Comparison of ENCODE assay signal across 33 mouse cellular contexts in genomic region chr15:60701273-60701672, GRCm38 (mm10).
A peak's percentile ranks its signal among the peaks of the same experiment; 100 is the strongest.
DNase-seq lines count a peak whose midpoint lies in the region; ATAC-seq and TF ChIP-seq lines count a peak whose summit lies in the region.
"Had no signal": no experiment of that assay in that cellular context is flagged by ENCODE, and none has a peak within 500 bp of the region (broad histone marks: within the 10 kb centered on the region; RNA-seq: fewer than 3 reads in every experiment).

No protein-coding gene starts in this region.

- ATAC-seq in kidney, postnatal 0 days (replicated peaks; ENCODE audit: low FRiP score, low read depth): no peak
- ATAC-seq in midbrain, embryonic 15.5 days (replicated peaks): no peak
- ATAC-seq: inflammation-experienced regulatory T-cells, adult 6 months; Patski had no signal

- H3K9me3 ChIP-seq in kidney, postnatal 0 days (replicated peaks; ENCODE audit: low read length): no peaks in the 10 kb centered on the region
- H3K9me3 ChIP-seq in midbrain, embryonic 10.5 days (replicated peaks): no peaks in the 10 kb centered on the region
- H3K9me3 ChIP-seq in midbrain, embryonic 15.5 days: no peaks in the 10 kb centered on the region
- H3K9me3 ChIP-seq: embryonic facial prominence, embryonic 13.5 days; heart, embryonic 12.5 days; kidney, embryonic 15.5 days; limb, embryonic 10.5 days; limb, embryonic 15.5 days; liver, embryonic 13.5 days; midbrain, embryonic 12.5 days had no signal

- H3K27me3 ChIP-seq in kidney, postnatal 0 days (ENCODE audit: insufficient read depth, low read length): no peaks in the 10 kb centered on the region
- no peaks in the 10 kb centered on the region for H3K27me3 ChIP-seq in kidney, adult 2 months (replicated peaks; ENCODE audit: control insufficient read depth, insufficient read depth, low read length)
- H3K27me3 ChIP-seq in midbrain, embryonic 10.5 days (ENCODE audit: low read depth, poor library complexity, severe bottlenecking): no peaks in the 10 kb centered on the region
- no peaks in the 10 kb centered on the region for H3K27me3 ChIP-seq in midbrain, embryonic 15.5 days (replicated peaks)
- H3K27me3 ChIP-seq: CH12.LX; embryonic facial prominence, embryonic 13.5 days; heart, embryonic 12.5 days; kidney, embryonic 15.5 days; limb, embryonic 15.5 days; liver, embryonic 13.5 days; midbrain, embryonic 12.5 days; Patski had no signal

- H3K27ac ChIP-seq in kidney, postnatal 0 days: no peak overlapping the region
- H3K27ac ChIP-seq in kidney, adult 2 months (ENCODE audit: insufficient read depth, low read depth, low read length): no peak overlapping the region
- H3K27ac ChIP-seq in midbrain, embryonic 10.5 days (replicated peaks): peak overlapping the region; percentile 60
- no peak overlapping the region for H3K27ac ChIP-seq in midbrain, embryonic 15.5 days
- H3K27ac ChIP-seq: embryonic facial prominence, embryonic 13.5 days; gastrocnemius, adult 2 months; heart, adult 2 months; hindbrain, embryonic 14.5 days; kidney, embryonic 15.5 days; limb, embryonic 10.5 days; limb, embryonic 15.5 days; liver, embryonic 13.5 days; macrophage; midbrain, embryonic 12.5 days; stomach, postnatal 0 days had no signal

- H3K4me2 ChIP-seq in kidney, postnatal 0 days (ENCODE audit: low read length): no peak overlapping the region
- no peak overlapping the region for H3K4me2 ChIP-seq in midbrain, embryonic 15.5 days
- H3K4me2 ChIP-seq: embryonic facial prominence, embryonic 13.5 days; heart, embryonic 12.5 days; hindbrain, embryonic 14.5 days; kidney, embryonic 15.5 days; limb, embryonic 15.5 days; liver, embryonic 13.5 days; midbrain, embryonic 12.5 days had no signal

- H3K4me1 ChIP-seq in kidney, postnatal 0 days (replicated peaks; ENCODE audit: insufficient read depth, low read length): no peaks in the 10 kb centered on the region
- no peaks in the 10 kb centered on the region for H3K4me1 ChIP-seq in kidney, adult 2 months (ENCODE audit: control insufficient read depth, insufficient read depth, low read length)
- peaks cover 22% of the 10 kb centered on the region for H3K4me1 ChIP-seq in midbrain, embryonic 10.5 days
- H3K4me1 ChIP-seq in midbrain, embryonic 15.5 days: no peaks in the 10 kb centered on the region
- H3K4me1 ChIP-seq: kidney, embryonic 15.5 days; limb, embryonic 15.5 days; liver, embryonic 13.5 days had no signal

- no peak overlapping the region for H3K4me3 ChIP-seq in kidney, postnatal 0 days (replicated peaks; ENCODE audit: low read depth, low read length)
- no peak overlapping the region for H3K4me3 ChIP-seq in kidney, adult 2 months (ENCODE audit: insufficient read depth, low read depth, low read length)
- H3K4me3 ChIP-seq in midbrain, embryonic 10.5 days: no peak overlapping the region
- no peak overlapping the region for H3K4me3 ChIP-seq in midbrain, embryonic 15.5 days
- H3K4me3 ChIP-seq: embryonic facial prominence, embryonic 13.5 days; gastrocnemius, adult 2 months; heart, adult 2 months; heart, embryonic 12.5 days; kidney, embryonic 15.5 days; limb, embryonic 10.5 days; limb, embryonic 15.5 days; liver, embryonic 13.5 days; midbrain, embryonic 12.5 days had no signal

- no peaks in the 10 kb centered on the region for H3K36me3 ChIP-seq in kidney, postnatal 0 days (ENCODE audit: insufficient read depth, low read length)
- no peaks in the 10 kb centered on the region for H3K36me3 ChIP-seq in kidney, adult 2 months (ENCODE audit: control insufficient read depth, insufficient read depth, low read length)
- H3K36me3 ChIP-seq in midbrain, embryonic 10.5 days: no peaks in the 10 kb centered on the region
- H3K36me3 ChIP-seq in midbrain, embryonic 15.5 days (replicated peaks): no peaks in the 10 kb centered on the region
- H3K36me3 ChIP-seq: embryonic facial prominence, embryonic 13.5 days; heart, embryonic 12.5 days; kidney, embryonic 15.5 days; limb, embryonic 10.5 days; limb, embryonic 15.5 days; liver, embryonic 13.5 days; midbrain, embryonic 12.5 days had no signal

- H3K9ac ChIP-seq in kidney, postnatal 0 days (ENCODE audit: low read depth, low read length): no peak overlapping the region
- no peak overlapping the region for H3K9ac ChIP-seq in midbrain, embryonic 15.5 days
- H3K9ac ChIP-seq: embryonic facial prominence, embryonic 13.5 days; heart, embryonic 12.5 days; hindbrain, embryonic 14.5 days; kidney, embryonic 15.5 days; limb, embryonic 15.5 days; liver, embryonic 13.5 days; midbrain, embryonic 12.5 days had no signal

- DNase-seq in embryo, embryonic 10 days (ENCODE audit: low spot score): peak; percentile 35
- no peak for DNase-seq in embryo, embryonic 11 days
- DNase-seq in kidney, postnatal 0 days (ENCODE audit: low spot score): peak; percentile 4
- DNase-seq in kidney, adult 2 months: no peak
- DNase-seq in midbrain, embryonic 10.5 days (ENCODE audit: low spot score): no peak
- DNase-seq in embryo, embryonic 9.5 days (ENCODE audit: extremely low spot score): peak; percentile 15
- no peak for DNase-seq in kidney, postnatal 36 days
- DNase-seq: adrenal gland, postnatal 10 days; cerebellum, adult 18-20 months; cerebellum, postnatal 10 days; gastrocnemius, adult 2 months; gastrocnemius, postnatal 36 days; heart, adult 2 months; heart, postnatal 4 days; kidney, adult 11 months; kidney, postnatal 4 days; liver, embryonic 13.5 days; lung, adult 18-20 months; thymus, adult 18-20 months; thymus, postnatal 25 days had no signal

- no peak for TF ChIP-seq CTCF in kidney, postnatal 0 days (IDR thresholded peaks at IDR 0.05; ENCODE audit: low read depth)
- TF ChIP-seq CTCF in kidney, adult 2 months (conservative IDR thresholded peaks at IDR 0.05; ENCODE audit: insufficient read depth, insufficient read length, low read depth, low read length): no peak

- TF ChIP-seq POLR2A in kidney, adult 2 months (IDR thresholded peaks at IDR 0.05; ENCODE audit: low read depth, low read length): no peak

Comparison
In these comparisons a context has a peak if more than half of its experiments do, and no peak if none do; other contexts are left out.
1. DNase-seq: peak in embryo, embryonic 10 days (single experiment), kidney, postnatal 0 days (single experiment) and embryo, embryonic 9.5 days (single experiment); none in embryo, embryonic 11 days (single experiment), kidney, adult 2 months (single experiment), midbrain, embryonic 10.5 days (single experiment) and kidney, postnatal 36 days (0 of 2).